Mouse (Mus musculus) heart, embryonic 16.5 days (tissue): ENCODE measurements around the gene 4930415O20Rik. TPM values are rescaled to one million over a fixed set of nuclear protein-coding genes. Genes with fewer than 3 reads are reported as not detected.
A peak's percentile ranks its signal among the peaks of the same experiment; 100 is the strongest.

Source experiments
- ATAC-seq: fragments of 200-750 bp; cut with Nextera tagmentation; replicated peaks from 2 replicates; pipeline ENCODE4 v1.8.0; 2017; ENCODE audit warnings: moderate number of reproducible peaks; ENCODE audit not compliant: insufficient read depth, low FRiP score; ENCODE audit errors: extremely low read depth
- H3K27ac ChIP-seq: fragments of 300-500 bp; sonication (generic); 2 replicates; pipeline ENCODE4 v1.5.1; 2014; ENCODE audit warnings: mild to moderate bottlenecking, low read length, control low read depth, moderate library complexity
- H3K27me3 ChIP-seq: fragments of 300-500 bp; sonication (generic); 2 replicates; pipeline ENCODE4 v1.6.1; 2014; ENCODE audit warnings: low read length, mixed read lengths; ENCODE audit not compliant: control insufficient read depth, insufficient read depth
- H3K36me3 ChIP-seq: fragments of 300-500 bp; sonication (generic); 2 replicates; pipeline ENCODE4 v1.6.1; 2014; ENCODE audit not compliant: control insufficient read depth, insufficient read depth
- H3K4me1 ChIP-seq: fragments of 300-500 bp; sonication (generic); 2 replicates; pipeline ENCODE4 v1.6.1; 2014; ENCODE audit warnings: low read length, mixed read lengths; ENCODE audit not compliant: control insufficient read depth, insufficient read depth
- H3K4me2 ChIP-seq: fragments of 300-500 bp; sonication (generic); 2 replicates; pipeline ENCODE4 v1.6.1; 2014; ENCODE audit warnings: low read depth, mild to moderate bottlenecking, control low read depth, low read length
- H3K4me3 ChIP-seq: fragments of 300-500 bp; sonication (generic); 2 replicates; pipeline ENCODE4 v1.5.1; 2014; ENCODE audit warnings: mild to moderate bottlenecking, control low read depth, low read length
- H3K9ac ChIP-seq: fragments of 300-500 bp; sonication (generic); 2 replicates; pipeline ENCODE4 v1.6.1; 2014; ENCODE audit warnings: low read length, control low read depth
- H3K9me3 ChIP-seq: fragments of 300-500 bp; sonication (generic); replicated peaks from 2 replicates; pipeline ENCODE4 v1.6.1; 2016; ENCODE audit warnings: low read length; ENCODE audit not compliant: control insufficient read depth
- WGBS: fragments of 180-500 bp; shearing (Covaris S2); extraction: QIAGEN DNeasy Blood & Tissue Kit; methylation state at CpG from one replicate; pipeline ENCODE4 v1.1.7; 2014; 5-methylcytosine and 5-hydroxymethylcytosine counted together
- polyA plus RNA-seq: library from polyadenylated mRNA; unstranded; fragments of >200 nt; fragmentation: Nextera tagmentation; extraction: Ambion mirVana; gene quantifications from 2 replicates; pipeline ENCODE4 v1.2.1, GENCODE M21; 2015

The 4930415O20Rik gene
- polyA plus RNA-seq, 1 experiment from 2014 or later = 0.64 TPM

GRCm38 (mm10) chr15:98635291-98635841 lies 64.6 kb downstream of the 4930415O20Rik start:
- ATAC-seq = no peak
- Histone ChIP-seq H3K4me2 (peak overlapping the region; percentile 99), H3K27me3 (peaks cover 41% of the 10 kb centered on the region), H3K27ac (no peak overlapping the region), H3K4me1 (peaks cover 37% of the 10 kb centered on the region), H3K4me3 (peak overlapping the region; percentile 76), H3K9ac (peak overlapping the region; percentile 72), H3K9me3 (no peaks in the 10 kb centered on the region), H3K36me3 (no peaks in the 10 kb centered on the region)
- WGBS = 6% methylated on average over 21 of the region's 21 CpGs

- Histone ChIP-seq H3K4me3 (no peak overlapping the region), H3K4me2 (no peak overlapping the region), H3K27ac (no peak overlapping the region), H3K9ac (no peak overlapping the region), H3K27me3 (peaks cover 31% of the 10 kb centered on the region), H3K36me3 (no peaks in the 10 kb centered on the region), H3K4me1 (peaks cover 33% of the 10 kb centered on the region), H3K9me3 (no peaks in the 10 kb centered on the region)
- no peak for ATAC-seq
- WGBS = 56% methylated on average over 5 of the region's 5 CpGs
Observed at GRCm38 (mm10) chr15:98636517-98636916, 65.7 kb downstream of the 4930415O20Rik start.

- Histone ChIP-seq H3K27ac (no peak overlapping the region), H3K4me2 (no peak overlapping the region), H3K9ac (no peak overlapping the region), H3K9me3 (no peaks in the 10 kb centered on the region), H3K4me3 (no peak overlapping the region), H3K27me3 (peaks cover 27% of the 10 kb centered on the region), H3K4me1 (peaks cover 27% of the 10 kb centered on the region), H3K36me3 (no peaks in the 10 kb centered on the region)
- 64% methylated on average over 3 of the region's 3 CpGs for WGBS
- no peak for ATAC-seq
Observed at GRCm38 (mm10) chr15:98637155-98637554, 66.4 kb downstream of the 4930415O20Rik start.

Other genes with a start within 250 kb of the 4930415O20Rik start
- gene Olfr284, start 230.0 kb upstream of the 4930415O20Rik start, polyA plus RNA-seq = not detected in 2 replicates
- not detected in 2 replicates for gene Olfr283, start 190.1 kb upstream of the 4930415O20Rik start, polyA plus RNA-seq
- gene Olfr282, start 139.8 kb upstream of the 4930415O20Rik start, polyA plus RNA-seq = not detected in 2 replicates
- not detected in 2 replicates for gene Olfr281, start 118.4 kb upstream of the 4930415O20Rik start, polyA plus RNA-seq
- not detected in 2 replicates for gene OR5BS1P, start 101.1 kb upstream of the 4930415O20Rik start, polyA plus RNA-seq
- gene Lalba, start 88.3 kb upstream of the 4930415O20Rik start, polyA plus RNA-seq = not detected in 2 replicates
- gene Olfr279, start 78.6 kb upstream of the 4930415O20Rik start, polyA plus RNA-seq = not detected in 2 replicates
- 77.7 and 79.2 TPM in 2 replicates for gene Kansl2, start 36.7 kb upstream of the 4930415O20Rik start, polyA plus RNA-seq
- gene Ccnt1, start 81 bp upstream of the 4930415O20Rik start, polyA plus RNA-seq = 36.4 and 41.2 TPM in 2 replicates
- gene Adcy6, start 39.1 kb downstream of the 4930415O20Rik start, polyA plus RNA-seq = 39.0 and 47.1 TPM in 2 replicates
- 8.2 and 10.5 TPM in 2 replicates for gene Cacnb3, start 59.8 kb downstream of the 4930415O20Rik start, polyA plus RNA-seq
- gene Ddx23, start 91.9 kb downstream of the 4930415O20Rik start, polyA plus RNA-seq = 15.2 and 18.3 TPM in 2 replicates
- gene Rnd1, start 106.5 kb downstream of the 4930415O20Rik start, polyA plus RNA-seq = 1.1 and 1.7 TPM in 2 replicates
- 0.97 and 1.0 TPM in 2 replicates for gene Ccdc65, start 137.2 kb downstream of the 4930415O20Rik start, polyA plus RNA-seq
- gene Fkbp11, start 157.2 kb downstream of the 4930415O20Rik start, polyA plus RNA-seq = 23.0 and 27.7 TPM in 2 replicates
- gene Arf3, start 192.2 kb downstream of the 4930415O20Rik start, polyA plus RNA-seq = 35.8 and 36.4 TPM in 2 replicates
- 0.28 and 0.44 TPM in 2 replicates for gene Wnt10b, start 207.1 kb downstream of the 4930415O20Rik start, polyA plus RNA-seq
- not detected in 2 replicates for gene Wnt1, start 218.9 kb downstream of the 4930415O20Rik start, polyA plus RNA-seq
- 0.32 and 0.35 TPM in 2 replicates for gene Ddn, start 238.5 kb downstream of the 4930415O20Rik start, polyA plus RNA-seq